In the genomic region with DNA sequence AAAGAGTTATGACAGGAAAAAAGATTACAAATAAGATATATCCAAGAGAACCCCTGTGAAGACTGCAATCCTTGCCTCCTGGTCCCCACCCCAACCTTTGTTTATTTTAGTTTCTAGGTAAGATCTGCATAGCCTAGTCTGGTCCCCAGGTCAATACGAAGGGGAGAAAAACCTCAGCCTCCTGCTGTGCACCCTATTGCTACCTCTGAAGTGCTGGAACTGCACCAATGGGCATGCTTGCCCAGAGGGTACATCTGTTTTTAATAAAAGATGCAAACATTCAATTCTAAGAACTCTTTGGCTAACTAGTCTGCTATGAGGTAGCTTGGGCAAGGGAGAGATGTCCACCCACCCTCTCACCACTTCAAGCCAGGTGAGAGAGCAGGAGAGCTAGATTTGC, we compare ENCODE assay signal across 19 mouse cellular contexts.
"Had no signal": no experiment of that assay in that cellular context is flagged by ENCODE, and none has a peak within 500 bp of the region (broad histone marks: within the 10 kb centered on the region; RNA-seq: fewer than 3 reads in every experiment).

No protein-coding gene starts in this region.

- H3K27me3 ChIP-seq: lung, embryonic 15.5 days; midbrain, embryonic 12.5 days; neural tube, embryonic 13.5 days; neural tube, embryonic 15.5 days had no signal

- H3K4me2 ChIP-seq: lung, embryonic 15.5 days; midbrain, embryonic 12.5 days; neural tube, embryonic 13.5 days; neural tube, embryonic 15.5 days had no signal

- H3K27ac ChIP-seq: lung, embryonic 15.5 days; midbrain, embryonic 10.5 days; midbrain, embryonic 12.5 days; neural tube, embryonic 13.5 days; neural tube, embryonic 15.5 days had no signal

- H3K4me1 ChIP-seq: lung, embryonic 15.5 days; midbrain, embryonic 10.5 days; neural tube, embryonic 15.5 days had no signal

- H3K9me3 ChIP-seq: lung, embryonic 15.5 days; midbrain, embryonic 10.5 days; midbrain, embryonic 12.5 days; neural tube, embryonic 13.5 days; neural tube, embryonic 15.5 days had no signal

- DNase-seq: lung, adult 2 months; lung, postnatal 4 days; midbrain, embryonic 14.5 days; retina, postnatal 1 day; right cerebral cortex, adult 18-20 months; right cerebral cortex, postnatal 25 days; right cerebral cortex, postnatal 4 days; spleen, adult 18-20 months; thymus, adult 18-20 months; thymus, postnatal 14 days; thymus, postnatal 36 days had no signal

- ATAC-seq: lung, postnatal 0 days; midbrain, embryonic 16.5 days had no signal

- H3K9ac ChIP-seq: lung, embryonic 15.5 days; midbrain, embryonic 12.5 days; neural tube, embryonic 13.5 days; neural tube, embryonic 15.5 days had no signal

- H3K4me3 ChIP-seq: lung, embryonic 15.5 days; midbrain, embryonic 10.5 days; midbrain, embryonic 12.5 days; myocyte; neural tube, embryonic 13.5 days; neural tube, embryonic 15.5 days had no signal
